Mouse (Mus musculus) embryonic facial prominence, embryonic 10.5 days (tissue): ENCODE data around the gene Adra1b. TPM values are rescaled to one million over a fixed set of nuclear protein-coding genes. Genes with fewer than 3 reads are reported as not detected.

Experiments
- DNase-seq: peaks from one replicate; pipeline ENCODE4 v3.0.0-alpha.2; 2017; ENCODE audit warnings: low spot score
- H3K27ac ChIP-seq: fragments of 300-500 bp; sonication (generic); replicated peaks from 2 replicates; pipeline ENCODE4 v1.5.1; 2016; ENCODE audit warnings: mild to moderate bottlenecking
- H3K27me3 ChIP-seq: fragments of 300-500 bp; sonication (generic); replicated peaks from 2 replicates; pipeline ENCODE4 v1.6.1; 2016; ENCODE audit warnings: low read depth, mild to moderate bottlenecking; ENCODE audit not compliant: poor library complexity, severe bottlenecking
- H3K36me3 ChIP-seq: fragments of 300-500 bp; sonication (generic); replicated peaks from 2 replicates; pipeline ENCODE4 v1.6.1; 2016; ENCODE audit warnings: mild to moderate bottlenecking, moderate library complexity
- H3K4me1 ChIP-seq: fragments of 300-500 bp; sonication (generic); 2 replicates; pipeline ENCODE4 v1.6.1; 2016
- H3K4me3 ChIP-seq: fragments of 300-500 bp; sonication (generic); 2 replicates; pipeline ENCODE4 v1.5.1; 2016; ENCODE audit warnings: mild to moderate bottlenecking, moderate library complexity
- H3K9me3 ChIP-seq: fragments of 300-500 bp; sonication (generic); 2 replicates; pipeline ENCODE4 v1.6.1; 2016; ENCODE audit warnings: mild to moderate bottlenecking
- WGBS: fragments of 180-500 bp; shearing (Covaris S2); methylation state at CpG from one replicate; pipeline ENCODE4 v1.1.7; 2016; 5-methylcytosine and 5-hydroxymethylcytosine counted together
- polyA plus RNA-seq: library from polyadenylated mRNA; unstranded; fragments of >200 nt; fragmentation: Nextera tagmentation; extraction: Ambion mirVana; gene quantifications from 2 replicates; pipeline ENCODE4 v1.2.1, GENCODE M21; 2016

The Adra1b gene
- polyA plus RNA-seq = 0.22 and 0.34 TPM in 2 replicates

DNA sequence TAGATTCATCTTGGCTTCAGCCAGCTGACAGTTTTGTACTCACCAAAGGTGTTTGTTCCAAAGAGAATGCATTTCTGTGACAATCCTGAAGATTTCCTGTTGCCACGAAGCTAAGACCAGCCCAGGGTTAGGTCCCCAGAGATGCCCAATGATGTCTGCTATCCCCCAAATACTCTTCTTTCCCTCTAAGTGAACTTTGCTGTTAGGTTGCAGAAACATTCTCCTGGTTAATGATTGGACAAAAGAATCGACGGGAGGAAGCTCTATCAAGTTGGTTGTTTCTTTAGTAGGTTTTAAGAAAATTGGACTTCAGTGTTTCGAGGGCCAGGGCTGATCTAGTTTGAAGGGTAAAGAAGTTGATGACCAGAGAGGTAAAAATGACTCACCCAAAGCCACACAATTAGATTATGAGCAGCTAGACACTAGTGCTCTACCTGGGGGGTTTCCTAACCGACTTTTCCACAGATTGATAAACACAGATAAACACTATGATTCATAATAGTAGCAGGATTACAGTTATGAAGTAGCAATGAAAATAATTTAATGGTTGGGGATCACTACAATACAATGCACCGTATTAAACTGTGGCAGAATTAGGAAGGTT, at the start of gene Adra1b:
Adra1b (minus strand) TSS at position 160 of the 604 bp plus-strand sequence.
- no peaks in the 10 kb centered on the region for H3K36me3 ChIP-seq
- WGBS = 85% methylated on average over 6 of the region's 6 CpGs
- H3K27ac ChIP-seq = no peak within 1 kb of the TSS
- H3K4me1 ChIP-seq = no peaks in the 10 kb centered on the region
- no peak for DNase-seq
- no peaks in the 10 kb centered on the region for H3K27me3 ChIP-seq
- H3K9me3 ChIP-seq = no peaks in the 10 kb centered on the region
- no peak within 1 kb of the TSS for H3K4me3 ChIP-seq

DNA sequence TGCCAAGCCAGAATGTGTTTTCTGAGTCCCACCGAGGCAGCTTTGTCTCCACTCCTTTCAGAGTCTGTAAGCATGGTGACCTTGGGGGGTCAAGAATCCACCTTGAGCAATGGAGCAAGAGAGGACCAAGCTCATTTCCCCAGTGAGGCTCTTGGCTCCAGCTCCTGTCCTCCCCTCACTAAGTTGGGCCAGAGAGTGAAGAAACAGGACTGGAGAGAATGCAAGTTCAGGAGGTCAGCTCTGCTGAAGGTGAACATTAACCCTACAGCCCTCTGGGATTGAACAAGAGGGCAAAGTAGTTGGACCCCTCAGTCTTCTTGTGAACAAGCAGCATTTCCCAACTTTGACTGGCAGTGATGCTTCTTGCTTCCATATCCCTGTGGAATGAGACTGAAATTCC, 49.3 kb upstream of the Adra1b start:
- no peak overlapping the region for H3K4me3 ChIP-seq
- H3K27me3 ChIP-seq = no peaks in the 10 kb centered on the region
- no peaks in the 10 kb centered on the region for H3K36me3 ChIP-seq
- H3K4me1 ChIP-seq = no peaks in the 10 kb centered on the region
- no peak overlapping the region for H3K27ac ChIP-seq
- 0 out of 2 replicates have a peak, but pooled peaks cover 3% of the 10 kb centered on the region for H3K9me3 ChIP-seq
- WGBS = 66% methylated on average over 1 of the region's 1 CpGs
- no peak for DNase-seq

DNA sequence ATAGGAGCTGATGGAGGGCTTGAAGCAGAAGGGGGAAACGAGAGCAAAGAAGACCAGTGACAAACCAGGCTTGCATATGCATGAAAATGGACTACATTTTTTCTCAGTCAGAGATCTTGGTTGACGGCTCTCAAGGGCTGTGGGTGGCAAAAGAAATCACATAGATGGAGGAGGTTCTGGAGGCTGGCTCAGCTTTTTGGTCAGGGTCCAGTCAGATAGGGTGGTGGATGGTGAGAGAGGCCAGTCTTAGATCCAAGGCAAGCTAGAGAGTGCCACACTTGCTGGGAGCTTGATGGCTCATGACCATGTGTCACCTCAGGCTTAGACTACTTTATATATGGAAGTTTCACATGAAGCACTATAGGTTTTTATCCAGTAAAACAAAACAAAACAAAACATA, 42.8 kb upstream of the Adra1b start:
- WGBS = 83% methylated on average over 2 of the region's 2 CpGs
- Histone ChIP-seq H3K4me1 (no peaks in the 10 kb centered on the region), H3K4me3 (no peak overlapping the region), H3K27me3 (no peaks in the 10 kb centered on the region), H3K9me3 (no peaks in the 10 kb centered on the region), H3K36me3 (no peaks in the 10 kb centered on the region), H3K27ac (no peak overlapping the region)
- DNase-seq = no peak

DNA sequence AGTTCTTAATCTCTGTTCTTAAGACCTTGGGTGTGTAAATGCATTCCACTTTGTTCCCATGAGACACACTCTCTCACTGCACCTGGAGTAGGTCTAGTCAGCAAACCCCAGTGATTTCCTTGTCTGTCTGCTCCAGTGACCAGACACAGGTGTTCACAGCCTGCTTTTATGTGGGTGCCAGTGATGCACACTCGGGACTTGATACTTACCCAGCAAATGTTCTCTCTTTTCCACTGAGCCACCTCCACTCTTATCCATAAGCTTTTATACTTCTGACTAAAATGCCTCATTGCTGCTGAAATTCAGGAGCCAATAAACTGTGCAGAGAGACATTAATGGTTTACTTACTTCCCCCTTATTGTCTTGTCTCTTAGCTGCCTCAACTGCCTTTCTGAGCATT, 42.2 kb upstream of the Adra1b start:
- Histone ChIP-seq H3K36me3 (no peaks in the 10 kb centered on the region), H3K9me3 (no peaks in the 10 kb centered on the region), H3K4me3 (no peak overlapping the region), H3K27ac (no peak overlapping the region), H3K4me1 (no peaks in the 10 kb centered on the region), H3K27me3 (no peaks in the 10 kb centered on the region)
- DNase-seq = no peak
- WGBS = 87% methylated on average over 1 of the region's 1 CpGs

DNA sequence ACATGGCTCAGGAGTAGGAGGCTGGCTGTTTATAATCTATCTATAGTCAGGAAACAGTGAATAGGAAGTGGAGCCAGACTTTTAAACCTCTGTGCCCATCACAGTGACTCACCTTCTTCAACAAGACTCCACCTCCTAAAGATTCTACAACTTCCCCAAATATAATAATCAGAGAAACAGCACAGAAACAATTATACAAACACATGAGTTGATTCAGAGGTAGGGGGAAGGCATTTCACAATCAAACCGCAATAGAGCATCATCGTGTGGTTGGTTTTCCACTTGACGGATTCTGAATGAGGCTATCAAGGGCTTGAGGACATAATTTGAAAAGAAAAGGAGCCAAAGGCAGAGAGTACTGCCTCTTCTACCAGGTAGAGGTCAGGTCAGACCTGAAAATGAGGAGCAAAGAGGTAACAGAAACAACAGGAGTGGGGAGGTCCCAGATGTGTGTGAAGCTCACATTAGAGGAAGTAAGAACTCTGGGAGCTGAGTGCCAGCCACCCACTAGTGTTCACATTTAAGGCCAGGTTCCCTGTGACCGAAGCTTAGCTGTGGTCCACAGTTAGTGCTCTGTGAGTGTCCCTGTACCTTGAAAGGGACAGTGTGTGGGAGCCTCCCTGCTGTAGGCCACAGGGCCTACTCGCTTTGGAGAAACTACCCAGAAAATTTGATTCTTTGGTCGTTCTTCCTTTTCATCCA, 39.6 kb upstream of the Adra1b start:
- Histone ChIP-seq H3K4me1 (no peaks in the 10 kb centered on the region), H3K9me3 (no peaks in the 10 kb centered on the region), H3K4me3 (no peak overlapping the region), H3K36me3 (no peaks in the 10 kb centered on the region), H3K27me3 (no peaks in the 10 kb centered on the region), H3K27ac (no peak overlapping the region)
- DNase-seq = no peak
- WGBS = 91% methylated on average over 6 of the region's 6 CpGs

DNA sequence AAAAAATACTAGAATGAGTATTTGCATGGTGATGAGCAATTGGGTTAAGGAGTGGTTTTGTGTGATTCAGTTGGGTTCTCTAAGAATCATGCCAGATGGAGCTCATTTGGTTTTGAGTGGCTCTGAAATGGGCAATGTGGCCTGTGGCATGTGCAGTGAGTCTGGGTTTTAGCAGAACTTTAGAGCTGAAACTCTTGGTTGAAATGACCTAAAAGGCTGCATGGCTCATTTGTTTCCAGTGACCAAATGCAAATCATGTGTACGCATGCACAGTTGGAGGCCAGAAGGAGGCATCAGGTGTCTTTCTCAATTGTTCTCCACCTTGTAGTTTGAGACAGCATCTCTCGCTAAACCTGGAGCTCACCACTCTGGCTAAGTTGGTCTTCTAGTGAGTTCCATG, 35.0 kb upstream of the Adra1b start:
- 87% methylated on average over 2 of the region's 2 CpGs for whole genome bisulfite sequencing
- no peak for DNase-seq
- Histone ChIP-seq H3K9me3 (no peaks in the 10 kb centered on the region), H3K4me1 (no peaks in the 10 kb centered on the region), H3K36me3 (no peaks in the 10 kb centered on the region), H3K27ac (no peak overlapping the region), H3K27me3 (no peaks in the 10 kb centered on the region), H3K4me3 (no peak overlapping the region)

DNA sequence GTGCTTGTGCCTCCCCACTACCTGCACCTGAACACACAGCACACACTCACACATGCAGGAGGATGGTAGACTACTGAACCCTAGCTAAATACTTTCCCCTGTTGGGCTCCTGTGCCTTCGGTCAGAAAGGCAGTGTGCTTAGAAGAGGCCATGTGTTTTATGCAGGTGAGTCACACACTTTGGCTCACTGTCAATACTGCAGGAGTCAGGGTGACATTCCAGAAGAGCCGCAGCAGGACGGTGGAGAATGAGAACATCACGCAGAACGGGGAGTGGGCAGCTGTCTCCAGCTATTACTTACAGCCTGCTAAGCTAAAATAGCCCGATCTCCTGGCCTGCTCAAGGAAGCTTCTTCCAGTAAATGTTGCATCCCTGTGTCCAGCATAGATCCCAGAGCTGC, 32.5 kb upstream of the Adra1b start:
- no peaks in the 10 kb centered on the region for H3K4me1 ChIP-seq
- H3K27me3 ChIP-seq = no peaks in the 10 kb centered on the region
- DNase-seq = no peak
- no peaks in the 10 kb centered on the region for H3K9me3 ChIP-seq
- H3K27ac ChIP-seq = no peak overlapping the region
- H3K4me3 ChIP-seq = no peak overlapping the region
- H3K36me3 ChIP-seq = no peaks in the 10 kb centered on the region
- WGBS = 76% methylated on average over 6 of the region's 6 CpGs

DNA sequence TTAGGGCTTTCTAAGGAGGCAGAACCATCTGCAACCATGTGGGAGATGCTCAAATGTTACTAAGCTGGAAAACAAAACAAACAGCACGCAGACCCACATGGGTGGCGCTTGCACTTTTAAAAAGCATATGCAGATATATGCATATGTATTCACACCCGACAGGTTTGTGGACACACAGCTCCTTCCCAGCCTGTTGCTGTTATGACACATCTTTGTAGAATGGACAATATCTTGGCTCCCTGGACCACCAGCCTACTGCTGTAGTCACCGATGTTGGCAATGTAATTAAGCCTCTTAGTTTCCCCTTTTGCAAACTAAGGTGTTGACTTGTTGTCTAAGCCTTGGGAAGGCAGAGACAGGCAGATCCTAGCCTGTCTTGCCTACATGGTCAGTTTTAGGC, 32.0 kb upstream of the Adra1b start:
- Histone ChIP-seq H3K4me3 (no peak overlapping the region), H3K9me3 (no peaks in the 10 kb centered on the region), H3K4me1 (no peaks in the 10 kb centered on the region), H3K36me3 (no peaks in the 10 kb centered on the region), H3K27me3 (no peaks in the 10 kb centered on the region), H3K27ac (no peak overlapping the region)
- WGBS = 87% methylated on average over 4 of the region's 4 CpGs
- no peak for DNase-seq

DNA sequence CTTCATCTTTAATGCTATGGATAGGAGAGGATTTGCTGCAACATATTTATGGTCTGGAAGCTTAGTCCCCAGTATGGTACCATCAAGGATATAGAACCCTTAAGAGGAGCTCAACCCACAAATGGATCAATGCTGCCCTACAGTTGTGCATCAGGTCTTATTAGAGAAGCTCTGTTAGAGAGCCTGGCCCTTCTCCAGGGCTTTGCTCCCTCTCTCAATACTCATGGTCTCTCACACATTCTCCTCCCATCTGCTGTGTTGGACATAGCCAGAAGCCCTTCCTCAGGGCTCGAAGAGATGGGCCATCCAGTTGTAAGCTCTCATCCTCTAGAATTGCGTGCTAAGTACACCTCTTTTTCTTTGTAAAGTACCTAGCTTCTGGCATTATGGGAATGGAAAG, 29.2 kb upstream of the Adra1b start:
- H3K4me1 ChIP-seq = 0 out of 2 replicates have a peak, but pooled peaks cover 3% of the 10 kb centered on the region
- WGBS = 93% methylated on average over 2 of the region's 2 CpGs
- no peak for DNase-seq
- H3K4me3 ChIP-seq = no peak overlapping the region
- H3K36me3 ChIP-seq = no peaks in the 10 kb centered on the region
- no peaks in the 10 kb centered on the region for H3K9me3 ChIP-seq
- H3K27me3 ChIP-seq = 0 out of 2 replicates have a peak, but pooled peaks cover 6% of the 10 kb centered on the region
- H3K27ac ChIP-seq = no peak overlapping the region

DNA sequence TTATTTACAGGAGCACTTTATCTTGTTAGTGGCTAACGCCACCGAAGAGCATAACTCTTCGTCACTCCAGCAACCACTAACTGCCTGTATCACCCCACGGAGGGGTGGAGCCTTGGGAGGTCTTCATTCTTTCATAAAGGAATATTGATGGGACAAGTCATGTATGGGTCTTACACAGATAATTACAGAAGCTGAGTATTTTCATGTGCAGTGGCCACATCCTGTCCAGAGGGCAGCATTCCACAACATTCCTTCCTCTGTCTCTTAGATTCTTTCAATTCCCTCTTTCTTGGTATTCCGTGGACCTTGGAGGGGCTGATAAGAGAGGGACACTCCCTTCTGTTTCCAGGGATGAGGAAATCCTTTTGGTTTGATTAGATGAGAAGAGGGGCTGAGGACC, 28.7 kb upstream of the Adra1b start:
- 0 out of 2 replicates have a peak, but pooled peaks cover 3% of the 10 kb centered on the region for H3K4me1 ChIP-seq
- H3K36me3 ChIP-seq = no peaks in the 10 kb centered on the region
- no peaks in the 10 kb centered on the region for H3K9me3 ChIP-seq
- 79% methylated on average over 5 of the region's 5 CpGs for WGBS
- H3K27me3 ChIP-seq = 0 out of 2 replicates have a peak, but pooled peaks cover 6% of the 10 kb centered on the region
- H3K4me3 ChIP-seq = no peak overlapping the region
- H3K27ac ChIP-seq = no peak overlapping the region
- DNase-seq = no peak

DNA sequence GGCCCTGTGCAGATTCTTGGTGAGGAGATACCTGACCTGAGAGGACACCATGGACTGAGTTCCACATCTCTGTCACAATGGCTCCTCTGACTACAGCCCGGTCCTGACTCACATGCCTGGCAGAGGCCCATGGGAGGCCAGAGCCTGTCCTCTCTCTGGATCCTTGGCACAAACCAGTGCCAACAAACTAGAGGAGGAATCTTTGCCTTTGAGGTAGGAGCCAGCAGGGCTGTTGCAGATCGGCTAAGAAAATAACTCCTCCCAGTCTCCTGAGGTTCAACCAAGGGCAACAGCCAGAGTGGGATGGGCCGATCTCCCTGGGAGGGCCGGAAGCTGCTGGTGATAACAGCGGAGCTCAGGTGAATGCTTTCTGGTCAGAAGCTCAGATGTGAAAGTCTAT, 28.2 kb upstream of the Adra1b start:
- WGBS = 63% methylated on average over 5 of the region's 5 CpGs
- Histone ChIP-seq H3K36me3 (no peaks in the 10 kb centered on the region), H3K9me3 (no peaks in the 10 kb centered on the region), H3K4me3 (no peak overlapping the region), H3K27ac (no peak overlapping the region), H3K4me1 (0 out of 2 replicates have a peak, but pooled peaks cover 3% of the 10 kb centered on the region), H3K27me3 (0 out of 2 replicates have a peak, but pooled peaks cover 6% of the 10 kb centered on the region)
- no peak for DNase-seq

DNA sequence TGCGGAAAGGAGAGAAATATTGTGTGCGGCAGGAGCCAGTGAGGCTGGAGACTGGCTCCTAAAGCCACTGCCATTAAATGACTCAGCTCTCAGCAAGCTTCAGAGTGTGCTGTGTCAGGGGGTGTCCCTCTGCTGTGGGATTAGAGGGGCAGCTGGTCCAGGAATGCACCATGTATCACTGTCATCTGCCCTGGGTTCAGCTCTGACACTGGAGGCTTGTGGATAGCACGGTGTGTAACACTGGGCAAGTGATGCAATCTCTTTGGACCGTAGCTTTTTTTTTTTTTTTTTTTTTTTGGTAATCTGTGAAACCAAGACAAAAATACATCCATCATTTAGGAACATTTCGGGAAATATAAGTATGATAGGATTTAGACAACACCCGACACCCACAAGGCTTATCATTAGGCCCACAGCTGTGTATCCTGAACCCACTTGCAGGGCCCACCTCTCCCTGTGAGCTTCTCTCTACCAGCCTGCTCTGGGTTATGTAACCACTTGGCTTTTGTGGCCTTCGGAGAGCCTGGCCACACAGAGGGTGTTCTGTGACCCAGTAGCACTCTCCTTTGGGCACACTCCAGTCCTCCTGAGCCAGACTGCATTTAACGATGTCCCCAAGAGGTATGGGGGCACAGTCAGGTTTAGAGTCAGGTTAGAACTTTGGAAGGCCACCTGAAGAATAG, 26.3 kb upstream of the Adra1b start:
- H3K4me3 ChIP-seq = no peak overlapping the region
- H3K27me3 ChIP-seq = 0 out of 2 replicates have a peak, but pooled peaks cover 6% of the 10 kb centered on the region
- no peak for DNase-seq
- no peaks in the 10 kb centered on the region for H3K36me3 ChIP-seq
- no peaks in the 10 kb centered on the region for H3K9me3 ChIP-seq
- WGBS = 84% methylated on average over 8 of the region's 8 CpGs
- 0 out of 2 replicates have a peak, but pooled peaks cover 3% of the 10 kb centered on the region for H3K4me1 ChIP-seq
- no peak overlapping the region for H3K27ac ChIP-seq
